Mouse (Mus musculus): Measurements from ENCODE around the gene F830045P16Rik.

The F830045P16Rik gene

DNA sequence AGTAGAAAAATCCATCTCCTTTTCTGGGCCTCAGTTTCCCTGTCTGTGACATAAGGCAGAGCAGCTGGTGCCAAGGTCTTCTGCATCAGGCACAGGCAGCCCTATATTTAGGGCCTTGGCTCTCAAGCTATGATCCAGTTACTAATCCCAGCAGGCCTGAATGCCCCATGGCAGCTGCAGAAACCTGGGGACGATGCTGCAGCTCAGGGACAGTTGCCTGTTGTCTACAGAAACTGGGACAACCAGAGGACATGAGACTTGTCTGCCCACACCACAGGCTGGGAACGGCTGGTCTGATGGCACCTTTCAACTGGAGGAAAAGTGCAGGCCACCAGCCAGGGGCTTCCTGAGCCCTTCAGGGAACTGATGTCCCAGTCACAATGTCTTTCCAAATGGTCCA, at the start of gene F830045P16Rik:
F830045P16Rik (minus strand) TSS at position 226 of the 400 bp plus-strand sequence.
- no peak for DNase-seq

DNA sequence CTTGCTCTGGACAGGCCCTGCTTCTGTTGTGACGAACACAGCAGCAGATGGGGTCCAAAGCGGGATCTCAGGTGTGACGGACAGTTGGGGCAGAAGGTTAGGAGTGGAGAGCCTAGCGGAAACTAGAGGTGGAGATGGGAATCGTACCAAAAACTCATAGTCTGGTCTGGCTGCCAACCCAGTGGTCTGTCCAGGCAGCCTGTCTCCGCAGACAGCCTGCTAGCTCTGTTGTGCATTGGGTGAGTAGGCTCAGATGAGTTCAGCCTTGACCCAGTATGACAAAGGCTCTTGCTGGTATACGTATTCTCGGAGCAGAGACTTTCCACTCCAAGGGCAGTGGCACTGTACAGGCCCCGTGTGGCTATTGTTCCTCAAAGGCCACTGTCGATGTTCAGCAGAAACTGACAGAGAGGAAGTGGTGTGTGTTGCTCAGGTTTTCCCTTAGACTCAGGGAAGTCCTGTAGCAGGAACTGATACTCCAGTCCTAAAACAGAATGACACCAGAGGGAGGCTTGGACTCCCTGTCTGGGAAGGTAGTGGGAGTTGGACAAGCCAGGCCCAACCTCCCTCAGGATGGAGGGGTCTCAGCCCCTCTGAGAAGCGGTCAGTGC, 49.6 kb upstream of the F830045P16Rik start:
- DNase-seq = peak in 1 of 2 experiments; percentile 32

DNA sequence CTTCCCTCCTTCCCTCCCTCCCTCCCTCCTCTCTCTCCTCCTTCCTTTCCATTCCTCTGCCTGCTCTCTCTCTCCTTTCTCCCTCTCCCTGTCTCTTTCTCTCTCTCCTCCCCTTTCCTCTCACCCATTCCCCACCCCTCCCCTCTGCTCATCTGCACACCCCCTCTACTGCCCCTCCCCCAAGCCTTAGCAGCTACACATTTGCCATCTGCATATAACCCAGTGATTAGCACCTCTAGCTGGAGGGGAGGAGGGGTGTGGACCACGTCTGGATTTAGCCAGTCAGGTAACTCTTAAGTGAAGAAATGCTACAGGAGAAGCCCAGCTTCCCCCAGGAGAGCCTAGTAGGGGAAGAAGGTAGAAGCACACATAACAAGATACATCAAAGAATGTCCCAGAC, 48.5 kb upstream of the F830045P16Rik start:
- no peak for DNase-seq

DNA sequence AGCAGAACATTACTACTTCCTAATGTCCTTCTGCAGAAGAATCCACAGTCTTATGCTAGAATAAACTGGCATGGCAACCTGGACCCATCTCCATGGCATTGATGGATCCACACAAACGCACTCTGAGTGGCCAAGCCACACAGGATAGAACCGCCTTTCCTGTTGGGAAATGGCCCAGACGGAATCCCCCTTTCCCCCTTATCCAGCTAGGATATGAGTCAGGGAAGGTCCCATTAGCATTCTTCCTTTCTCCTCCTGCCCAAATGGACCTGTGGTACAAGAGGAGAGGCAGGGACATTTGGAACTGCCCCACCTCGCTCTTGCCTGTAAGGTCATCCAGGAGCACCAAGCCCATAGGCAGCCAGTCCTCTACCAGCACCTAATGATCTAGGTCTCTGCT, 45.9 kb upstream of the F830045P16Rik start:
- DNase-seq = no peak

DNA sequence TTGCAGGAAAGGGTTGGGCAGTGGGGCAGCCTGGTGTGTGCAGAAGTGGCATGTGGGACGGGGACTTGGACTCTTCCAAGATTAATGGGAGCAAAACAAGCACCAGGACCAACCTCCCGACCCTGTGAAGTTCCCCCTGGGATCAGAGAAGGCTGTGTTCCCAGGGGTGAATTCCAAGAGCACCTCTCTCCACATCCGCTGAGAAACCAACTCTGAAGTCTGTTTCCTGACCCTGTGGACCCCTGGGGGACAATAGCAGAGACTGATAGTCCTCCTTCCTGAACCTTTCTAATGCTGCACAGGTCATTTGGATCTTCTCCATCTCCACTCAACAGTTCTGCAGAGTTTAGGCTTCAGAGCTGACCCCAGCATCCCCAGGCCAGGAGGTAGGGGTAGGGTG, 45.4 kb upstream of the F830045P16Rik start:
- DNase-seq = no peak

DNA sequence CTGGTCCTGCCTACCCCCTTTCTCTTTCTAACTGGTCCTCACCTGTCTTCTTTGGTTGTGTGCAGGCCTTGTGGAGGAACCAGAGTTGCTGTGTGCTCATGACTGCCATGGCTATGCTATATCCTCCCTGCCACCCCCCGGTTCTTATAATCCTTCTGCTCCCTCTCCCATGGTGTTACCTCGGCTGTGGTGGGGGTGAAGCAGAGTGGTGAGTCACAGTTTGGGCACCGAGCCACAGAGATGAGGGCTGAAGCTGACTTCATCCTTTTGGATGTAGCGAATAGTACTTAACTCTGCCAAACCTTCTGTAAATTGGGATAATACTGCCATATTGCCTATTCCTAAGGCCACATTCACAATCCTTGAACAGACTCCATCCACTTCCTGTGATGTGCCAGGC, 44.3 kb upstream of the F830045P16Rik start:
- peak; percentile 70 to 76 for DNase-seq

DNA sequence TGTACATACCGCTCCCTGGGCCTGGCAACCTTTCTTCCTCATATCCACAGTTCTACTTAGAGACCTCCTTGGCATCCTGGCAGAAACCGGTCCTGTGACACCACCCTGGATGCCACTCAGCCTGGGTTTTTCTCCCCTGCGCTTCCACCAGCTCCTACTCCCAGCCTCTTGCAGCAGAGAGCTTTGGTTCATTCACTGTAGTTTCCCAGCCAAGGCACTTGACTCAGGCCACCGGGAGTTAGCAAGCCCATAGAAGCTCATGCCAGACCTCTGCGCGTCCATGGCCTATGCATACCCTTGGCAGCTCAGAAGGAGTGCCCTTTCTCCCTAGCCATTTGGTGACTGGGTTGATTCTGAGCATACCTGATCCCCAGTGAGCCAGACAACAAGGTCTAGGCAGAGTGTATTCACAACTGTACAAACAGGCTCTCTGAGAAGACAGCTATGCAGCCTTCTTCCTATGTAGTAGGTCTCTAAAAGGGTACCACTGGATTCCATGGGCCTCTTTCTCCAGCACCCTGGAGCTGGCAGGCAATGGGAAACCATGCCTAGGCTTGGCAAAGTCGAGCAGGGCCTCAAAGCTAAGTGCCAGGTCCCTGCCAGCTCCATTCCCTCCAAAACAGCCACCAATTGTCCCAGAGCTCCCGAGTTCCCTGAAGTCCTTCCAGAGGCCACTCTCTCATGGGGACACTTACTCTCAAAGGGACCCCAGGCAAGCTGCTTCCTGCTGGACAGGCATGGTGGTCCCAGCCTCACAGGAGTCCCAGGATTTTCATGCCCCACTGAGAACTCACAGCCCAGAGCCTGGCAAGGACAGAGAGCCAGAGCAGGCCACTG, 40.4 kb upstream of the F830045P16Rik start:
- peak; percentile 20 to 28 for DNase-seq

DNA sequence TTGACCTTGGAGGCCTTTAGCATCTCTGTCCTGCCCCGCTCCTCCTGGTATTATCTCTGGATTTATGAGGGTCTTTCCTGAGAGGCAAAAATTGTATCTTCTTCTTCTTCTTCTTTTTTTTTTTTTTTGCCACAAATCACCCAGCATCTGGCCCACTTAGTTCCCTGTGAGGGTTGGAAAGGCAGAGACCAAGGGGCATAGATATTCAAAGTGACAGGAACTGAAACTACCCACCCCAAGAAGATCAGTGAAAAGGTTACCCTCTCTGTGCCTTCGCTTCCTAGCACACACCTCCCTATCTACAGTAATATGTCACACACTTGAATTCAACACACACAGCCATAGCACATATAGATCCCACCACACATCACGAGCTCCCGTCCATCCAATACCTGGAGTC, 38.7 kb upstream of the F830045P16Rik start:
- no peak for DNase-seq

DNA sequence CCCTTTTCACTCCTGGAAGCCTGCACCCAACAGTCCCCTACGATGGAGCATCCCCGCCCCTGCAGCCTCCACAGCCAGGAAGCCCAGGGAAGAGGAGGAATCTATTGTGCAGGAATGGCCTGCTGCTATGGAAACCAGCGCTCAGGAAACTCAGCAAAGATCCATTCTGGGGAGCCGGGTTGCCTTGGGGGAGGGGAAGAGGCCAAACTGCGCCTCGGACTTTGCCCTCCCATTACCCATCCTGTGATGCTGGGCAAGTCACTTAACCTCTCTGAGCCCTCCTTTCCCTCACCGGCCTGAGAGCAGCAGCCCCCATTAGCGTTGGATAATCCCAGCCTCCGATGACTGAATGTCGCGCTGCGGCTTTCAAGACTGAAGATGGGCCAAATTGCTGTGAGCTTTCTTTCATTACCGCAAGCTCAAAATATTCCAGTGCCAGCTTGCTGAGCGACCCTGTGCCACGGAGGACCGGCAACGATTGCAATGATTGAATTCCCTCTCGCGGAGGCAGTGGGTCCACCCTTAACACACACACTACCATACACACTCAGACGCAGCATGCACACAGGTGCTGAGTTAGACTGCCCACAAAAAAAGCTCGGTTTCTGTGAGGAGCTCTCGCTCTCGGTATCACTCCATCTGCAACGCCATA, 38.1 kb upstream of the F830045P16Rik start:
- DNase-seq = peak in 1 of 2 experiments; percentile 23

DNA sequence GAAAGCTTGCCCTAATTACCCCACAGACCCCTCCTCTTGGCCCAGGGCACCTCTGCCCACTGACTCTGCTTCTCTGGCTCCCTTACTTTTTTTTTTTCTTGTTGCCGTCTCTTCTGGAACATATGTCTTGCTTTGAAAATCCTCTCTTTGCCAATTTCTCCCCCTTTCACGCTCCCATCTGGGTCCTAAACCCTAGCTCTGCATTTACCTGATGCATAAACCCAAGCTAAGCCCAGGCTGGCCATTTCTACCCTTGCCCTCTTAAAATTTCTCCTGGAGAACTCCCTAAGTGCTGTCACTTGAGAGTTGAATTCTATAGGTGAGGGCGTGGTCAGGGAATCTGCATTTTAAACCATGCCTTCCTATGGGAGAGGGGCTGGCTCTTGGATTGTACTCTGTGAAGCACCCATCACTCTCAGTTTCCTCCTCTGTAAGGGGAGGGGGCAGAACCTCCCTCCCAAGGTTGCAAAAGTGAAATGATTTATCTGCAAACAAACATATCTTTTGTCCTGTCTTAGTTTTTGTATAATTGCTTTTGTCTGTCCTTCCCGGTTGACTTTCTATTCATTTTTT, 37.4 kb upstream of the F830045P16Rik start:
- no peak for DNase-seq

DNA sequence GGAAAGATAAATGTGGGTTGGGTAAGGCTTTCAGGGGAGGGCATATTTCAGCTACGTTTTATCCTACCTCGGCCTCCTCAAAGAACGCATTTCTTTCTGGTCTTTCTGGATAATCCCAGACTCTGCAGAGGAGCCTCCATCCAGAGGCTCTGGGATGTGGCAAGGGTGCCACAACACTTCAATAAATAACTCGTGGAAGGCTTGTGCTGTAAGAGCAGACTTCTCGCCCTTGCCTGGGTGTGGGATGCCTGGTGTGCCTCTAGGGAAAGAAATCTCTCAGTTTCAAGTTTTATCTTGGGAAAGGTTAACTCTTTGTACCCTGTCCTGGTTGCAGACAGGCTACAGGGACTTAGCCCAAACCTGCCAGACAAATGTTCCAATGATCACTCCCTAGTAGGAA, 33.2 kb upstream of the F830045P16Rik start:
- no peak for DNase-seq

DNA sequence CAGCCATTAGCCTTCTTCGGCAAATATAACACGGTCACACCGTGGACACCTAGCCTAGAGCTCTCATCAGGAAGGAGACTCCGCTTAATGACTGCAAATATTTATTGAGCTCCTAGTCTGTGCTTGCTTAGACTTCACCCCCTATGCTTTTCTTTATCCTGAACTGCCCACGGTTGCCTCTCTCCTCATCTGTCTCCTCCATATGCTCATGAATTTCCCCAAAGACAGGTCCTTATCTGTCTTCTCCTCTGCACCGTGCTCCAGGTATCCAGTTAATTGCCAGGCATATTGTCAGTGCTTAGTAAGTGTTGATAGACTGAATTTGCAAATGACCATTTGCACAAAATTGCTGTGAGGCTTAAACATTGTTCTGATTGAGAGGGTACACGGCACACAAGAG, 32.7 kb upstream of the F830045P16Rik start:
- DNase-seq = no peak

DNA sequence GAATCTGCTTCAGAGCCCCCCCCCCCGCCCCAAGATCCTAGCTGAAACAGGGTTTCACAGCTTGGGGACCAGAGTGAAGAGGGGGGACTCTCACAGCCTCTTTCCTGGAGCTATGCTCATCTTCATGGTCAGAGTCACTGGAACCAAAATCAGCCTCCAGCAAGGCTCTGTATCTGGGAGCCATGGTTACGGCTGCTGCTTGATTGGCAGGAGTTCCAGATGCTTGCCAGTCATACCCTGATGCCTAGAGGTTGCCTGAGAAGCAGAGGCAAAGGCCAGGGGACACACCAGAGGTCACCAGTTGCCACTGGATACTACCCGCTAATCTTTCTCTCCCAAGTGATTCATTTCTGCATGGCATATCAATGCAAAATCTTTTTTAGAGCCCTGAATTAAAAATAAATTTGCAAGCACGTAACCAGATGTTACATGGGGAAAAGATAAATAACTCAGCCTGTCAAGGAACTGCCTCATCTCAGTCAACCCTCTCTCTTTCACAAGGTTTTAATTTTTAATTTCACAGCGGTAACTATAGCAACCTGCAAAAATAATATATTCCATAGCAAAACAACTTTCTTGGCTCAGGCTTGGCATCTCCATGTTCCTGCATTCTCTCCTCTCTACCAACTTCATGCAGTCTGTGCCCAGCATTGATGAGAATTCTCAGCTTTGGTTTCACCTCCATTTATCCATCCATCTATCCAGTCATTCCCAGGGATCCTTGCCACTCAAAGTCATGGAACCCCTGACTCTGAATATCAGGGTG, 27.7 kb upstream of the F830045P16Rik start:
- no peak for DNase-seq

DNA sequence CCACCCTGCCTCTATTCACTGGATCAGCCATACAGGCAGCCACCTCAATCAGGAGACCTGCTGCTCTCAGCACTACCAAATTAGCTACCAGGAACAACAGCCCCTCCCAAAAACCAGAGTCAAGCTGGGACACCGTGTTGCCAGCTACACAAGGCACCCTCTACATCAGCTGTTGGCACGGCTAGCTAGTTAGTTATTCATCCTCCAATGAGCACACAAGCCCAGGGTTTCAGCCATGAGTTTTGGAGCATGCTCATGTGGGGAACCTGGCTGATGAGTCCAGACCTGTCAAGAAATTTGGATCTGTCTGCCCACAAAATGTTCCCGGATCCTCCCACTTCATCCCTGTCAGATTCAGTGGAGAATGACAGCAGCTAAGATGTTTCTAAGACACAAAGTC, 25.4 kb upstream of the F830045P16Rik start:
- DNase-seq = no peak

DNA sequence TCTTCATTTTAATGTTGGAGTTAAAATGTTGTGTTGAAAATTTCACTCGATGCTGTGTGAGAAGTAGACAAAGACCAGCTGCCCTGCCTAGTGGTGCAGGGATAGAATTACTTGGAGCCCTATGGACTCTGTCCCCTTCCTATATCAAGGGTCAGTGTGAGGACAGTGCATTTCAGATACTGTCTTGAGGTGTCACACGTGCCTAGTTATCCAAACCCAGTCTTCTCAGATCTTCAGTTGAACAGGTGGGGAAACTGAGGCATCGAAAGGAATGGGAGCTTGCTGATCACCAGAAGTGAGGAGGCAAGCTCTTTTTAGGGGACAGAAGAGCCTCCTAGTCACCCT, 22.4 kb upstream of the F830045P16Rik start:
- DNase-seq = no peak

DNA sequence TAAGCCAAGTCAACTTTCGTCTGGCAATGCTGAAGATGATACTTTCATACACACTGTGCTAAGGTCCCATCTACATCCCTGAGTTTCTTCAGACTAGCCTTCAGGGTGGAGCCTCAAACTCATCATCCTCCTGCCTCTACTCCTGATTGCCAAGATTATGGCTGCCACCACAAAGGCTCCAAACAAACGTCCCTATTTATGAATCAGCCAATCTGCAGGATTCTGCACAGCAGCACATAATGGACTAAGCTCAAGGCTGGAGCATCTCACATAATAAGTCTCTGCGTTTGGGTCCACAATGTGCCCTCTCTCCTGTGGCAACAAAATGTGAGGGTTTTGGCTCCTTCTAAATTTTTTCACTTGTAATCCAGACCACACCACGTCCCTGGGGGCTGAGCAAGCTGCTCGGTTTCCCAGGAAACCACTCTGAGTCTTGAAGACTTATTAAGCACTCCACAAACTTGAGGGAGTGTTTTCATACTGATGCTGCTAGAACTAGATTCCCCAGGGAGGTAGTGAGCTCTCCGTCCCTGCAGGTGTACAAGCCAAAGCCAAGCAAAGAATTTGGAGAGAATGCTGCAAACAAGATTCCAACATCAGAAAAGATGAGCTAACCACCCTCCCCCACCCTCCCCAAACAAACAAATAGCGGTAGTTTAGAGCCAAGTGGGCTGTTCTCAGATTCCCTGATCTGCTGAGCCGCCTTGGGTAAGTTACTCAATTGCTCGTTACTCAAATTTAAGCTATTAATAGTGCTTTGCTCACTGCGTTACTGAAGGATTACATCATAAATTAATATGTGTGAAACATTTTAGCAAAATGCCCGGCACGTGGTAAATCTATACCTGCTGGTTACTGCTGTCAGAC, 21.8 kb upstream of the F830045P16Rik start:
- no peak for DNase-seq

DNA sequence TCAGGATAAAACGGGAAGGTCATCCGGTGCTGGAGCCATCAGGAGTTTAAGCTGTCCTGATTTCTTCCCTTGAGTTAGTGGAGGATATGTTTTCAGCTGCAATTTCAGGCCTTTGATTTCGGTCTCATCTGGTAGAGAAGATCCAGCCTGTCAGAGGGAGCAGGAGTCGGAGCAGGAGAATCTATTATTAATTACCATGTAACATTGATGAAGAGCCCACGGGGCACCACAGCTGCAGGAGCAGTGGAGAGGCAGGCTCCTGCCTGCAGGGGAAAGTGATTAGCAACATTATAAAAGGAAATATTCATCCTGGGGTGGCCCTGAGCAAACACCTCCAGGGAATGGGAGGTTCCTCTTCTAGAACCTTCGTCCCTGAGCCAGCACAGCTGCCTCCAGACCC, 19.7 kb upstream of the F830045P16Rik start:
- no peak for DNase-seq

DNA sequence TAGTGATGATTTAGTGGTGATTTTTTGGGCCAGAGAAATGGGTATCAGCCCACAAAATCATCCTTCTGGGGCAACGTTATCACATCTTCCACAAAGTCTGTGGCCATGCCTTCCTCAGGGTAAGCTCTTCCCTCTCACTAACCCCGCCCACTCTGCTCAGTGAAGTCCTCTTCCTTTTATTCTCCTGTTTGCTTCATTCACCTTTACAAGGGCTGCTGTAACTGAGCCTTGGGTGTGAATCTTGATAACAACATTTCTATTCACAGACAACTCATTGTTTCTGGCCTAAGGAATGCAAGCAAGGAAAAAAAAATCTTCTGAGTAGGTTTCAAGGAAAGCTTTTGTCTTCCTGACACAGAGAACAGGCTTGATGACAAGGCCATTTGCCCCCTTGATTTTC, 14.4 kb upstream of the F830045P16Rik start:
- no peak for DNase-seq

DNA sequence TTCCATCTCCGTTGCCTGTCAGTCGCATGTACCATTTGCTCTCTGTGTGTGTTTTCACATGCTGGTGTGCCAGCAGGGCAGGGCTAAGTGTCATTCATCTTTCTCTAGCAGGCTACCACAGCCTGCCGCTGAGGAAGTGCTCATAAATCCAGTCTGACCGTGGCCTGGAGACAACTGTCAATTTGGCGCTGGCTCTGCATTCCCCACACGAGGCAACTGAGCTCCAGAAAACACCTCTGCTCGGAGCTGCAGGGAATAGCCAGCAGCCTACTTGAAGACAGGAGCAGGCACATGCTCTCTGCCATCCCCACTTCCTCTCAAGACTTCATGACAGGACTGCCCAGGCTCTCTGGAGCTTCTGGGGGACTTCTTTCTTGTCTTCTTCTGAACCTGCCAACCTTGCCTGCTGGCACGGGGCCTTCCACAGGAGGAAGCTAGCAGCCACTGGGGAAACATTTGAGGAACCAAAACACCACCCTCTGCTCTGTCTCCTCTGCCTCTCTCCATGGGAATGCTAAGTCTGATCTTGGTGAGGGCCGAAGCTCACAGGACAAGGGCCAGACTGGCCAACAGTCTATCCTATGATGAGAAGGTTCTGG, 13.2 kb upstream of the F830045P16Rik start:
- peak; percentile 36 to 45 for DNase-seq

DNA sequence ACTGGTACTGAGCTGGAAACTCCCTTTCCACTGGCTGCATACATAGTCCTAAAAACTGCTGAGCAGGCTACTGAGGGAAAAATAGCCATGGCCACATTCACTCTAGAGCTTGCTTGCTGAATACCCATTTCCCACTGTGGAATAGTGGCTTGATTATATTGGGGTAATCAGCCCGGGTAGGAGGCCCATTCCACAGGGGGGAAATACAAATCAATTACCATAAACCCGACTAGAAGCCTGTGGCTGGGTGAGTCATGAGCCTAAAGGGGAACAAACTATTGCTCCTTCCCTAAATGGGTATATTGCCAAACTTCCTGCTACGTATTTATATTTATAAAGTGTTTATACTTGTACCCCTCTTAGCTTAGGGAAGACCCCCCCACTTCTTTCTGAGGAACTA, 10.4 kb upstream of the F830045P16Rik start:
- DNase-seq = no peak

DNA sequence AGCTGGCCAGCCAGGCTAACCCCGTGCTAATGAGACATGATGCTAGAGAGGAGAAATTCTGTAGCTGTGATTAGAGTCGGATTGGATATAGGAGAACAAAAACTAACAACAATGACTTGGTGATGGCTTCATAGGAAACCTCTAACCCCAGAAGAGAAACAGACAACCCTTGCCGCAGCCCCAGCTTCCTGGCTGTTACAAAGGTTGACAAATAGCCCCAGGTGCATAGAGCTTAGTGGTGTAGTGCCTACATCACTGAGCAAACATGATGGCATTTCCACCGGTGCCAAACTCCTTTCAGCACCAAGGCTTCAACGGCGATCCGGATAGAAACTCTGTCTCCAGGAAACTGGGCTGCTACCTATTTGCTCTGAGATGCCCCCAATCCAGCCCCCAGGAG, 9.2 kb upstream of the F830045P16Rik start:
- no peak for DNase-seq
